Mouse (Mus musculus): ENCODE data around the gene Tmem131.
"Not testable (repeated sequence)": the region's sequence is repeated elsewhere in the genome, so short reads cannot be mapped to it uniquely, and the experiment has no call there.

The Tmem131 gene

DNA sequence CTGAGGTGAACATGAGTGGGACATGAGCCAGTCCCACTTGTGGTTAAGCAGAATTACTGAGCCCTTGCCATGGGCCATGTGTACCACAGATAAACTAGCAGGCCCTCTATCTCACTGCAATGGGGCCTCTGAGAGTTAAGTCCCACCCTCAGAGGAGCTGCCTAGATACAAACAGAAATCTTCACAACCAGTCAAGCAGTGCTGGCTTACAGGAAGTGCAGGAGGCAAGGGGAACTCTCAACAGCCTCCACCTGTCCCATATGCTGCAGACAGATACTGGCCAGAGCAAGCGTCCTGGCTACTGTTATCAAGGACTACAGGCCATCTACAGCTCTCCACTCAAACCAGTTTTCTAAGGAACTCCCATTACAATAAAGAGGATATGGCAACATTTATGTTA lies 23.7 kb downstream of the Tmem131 start:
- DNase-seq (ENCODE audit: low spot score in 2 of 2) = no peak

DNA sequence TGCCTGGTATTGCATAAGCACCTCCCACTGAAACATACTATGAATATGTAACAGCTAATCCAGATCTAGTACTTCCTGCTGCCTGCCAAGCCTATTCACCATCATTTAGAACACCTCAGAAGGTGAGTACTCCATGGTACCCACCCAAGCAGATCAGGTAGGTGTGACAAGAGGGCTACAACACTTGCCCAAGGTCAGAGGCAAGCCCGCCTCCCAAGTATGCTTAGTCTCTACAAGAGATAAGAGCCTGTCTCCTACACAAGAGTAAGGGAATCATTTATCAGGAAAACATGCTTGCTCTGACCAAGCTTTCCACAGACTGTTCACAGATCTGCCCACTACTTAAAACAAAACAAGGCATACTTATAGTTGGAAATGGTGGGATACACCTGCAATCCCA lies 26.0 kb downstream of the Tmem131 start:
- DNase-seq (ENCODE audit: low spot score in 2 of 2) = no peak

DNA sequence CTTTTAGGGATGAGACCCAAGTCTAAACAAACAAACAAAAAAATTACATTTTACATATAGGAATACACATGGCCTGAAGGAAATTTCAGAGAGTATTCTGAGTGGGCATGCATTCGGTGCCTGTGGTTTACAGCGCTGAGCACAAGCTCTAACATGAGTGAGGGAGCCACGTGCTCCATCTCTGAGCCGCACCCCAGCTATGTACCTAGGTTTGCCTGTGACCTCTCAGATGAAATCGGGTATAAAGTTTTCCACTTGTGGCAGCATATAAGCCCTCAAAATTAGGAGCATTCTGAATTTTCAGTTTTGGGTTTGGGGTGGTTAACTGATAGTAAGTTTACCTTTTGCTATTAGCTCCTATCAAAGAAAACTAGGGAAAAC lies 28.3 kb downstream of the Tmem131 start:
- no peak for DNase-seq (ENCODE audit: low spot score in 2 of 2)

DNA sequence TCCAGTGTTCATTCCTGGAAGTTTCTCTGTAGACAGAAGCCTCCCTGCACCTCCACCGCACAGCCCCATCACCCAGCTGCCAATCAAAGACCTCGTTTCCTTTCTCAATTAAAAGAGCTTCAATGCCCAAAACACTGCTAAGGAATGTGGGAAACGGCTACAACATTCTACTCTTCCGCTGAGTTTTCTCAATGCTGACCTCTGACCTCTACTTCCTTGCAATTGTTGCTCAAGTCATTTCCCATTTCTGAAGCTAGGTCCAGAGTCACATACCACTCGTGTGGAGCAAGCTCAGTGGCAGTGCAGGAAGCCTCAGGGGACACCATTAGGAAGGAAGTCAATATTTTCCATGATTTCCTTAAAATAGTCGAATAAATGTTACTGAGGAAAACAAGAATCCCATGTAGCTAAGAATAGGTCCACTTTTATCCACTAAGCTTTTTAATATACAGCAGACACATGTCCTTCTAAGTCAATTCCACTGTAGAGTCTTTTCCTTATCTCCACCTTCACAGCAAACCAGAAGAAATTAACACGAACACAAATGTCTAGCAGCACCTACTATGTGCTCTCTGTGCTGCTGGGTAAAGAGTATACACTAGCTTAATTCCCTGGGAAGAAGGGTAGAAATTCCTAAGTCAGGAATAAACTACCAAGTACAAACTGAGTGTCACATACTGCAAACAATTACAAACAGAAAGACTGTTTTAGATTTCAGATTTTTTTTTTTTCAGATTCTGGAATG lies 28.8 kb downstream of the Tmem131 start:
- DNase-seq (ENCODE audit: low spot score in 2 of 2) = no peak

DNA sequence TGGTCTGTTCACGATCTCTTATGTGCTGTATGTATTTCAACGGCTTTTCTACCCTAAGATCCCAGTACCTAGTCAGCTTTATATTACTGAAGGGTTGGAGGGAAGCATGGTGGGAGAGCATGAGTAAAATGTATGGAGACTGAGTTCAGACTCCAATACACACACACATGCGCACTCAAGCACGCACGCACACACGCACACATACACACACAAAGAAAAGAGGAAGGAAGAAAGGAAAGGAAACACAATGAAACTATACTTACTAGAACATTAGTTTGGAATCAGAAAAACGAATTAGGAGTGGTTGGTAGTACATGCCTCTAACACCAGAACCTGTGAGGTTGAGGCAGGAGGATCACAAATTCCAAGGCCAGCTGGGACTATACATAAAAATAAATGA lies 29.7 kb downstream of the Tmem131 start:
- DNase-seq (ENCODE audit: low spot score in 2 of 2) = no peak

DNA sequence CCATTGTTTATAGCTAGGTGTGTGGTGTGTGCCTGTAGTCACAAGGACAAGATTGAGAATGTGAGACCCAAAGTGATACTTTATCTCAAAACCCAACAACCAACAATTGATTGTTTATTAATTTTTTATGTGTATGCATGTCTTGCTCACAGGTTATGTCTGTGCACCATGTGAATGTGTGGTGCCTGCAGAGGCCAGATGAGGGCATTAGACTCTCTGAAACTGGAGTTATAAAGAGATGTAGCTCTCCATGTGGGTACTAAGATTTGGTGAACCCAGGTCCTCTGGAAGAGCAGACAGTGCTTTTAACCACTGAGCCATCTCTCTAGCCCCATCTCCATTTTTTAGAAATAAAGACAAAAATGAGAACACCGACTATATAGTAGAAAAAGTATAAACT lies 31.2 kb downstream of the Tmem131 start:
- no peak for DNase-seq (ENCODE audit: low spot score in 2 of 2)

DNA sequence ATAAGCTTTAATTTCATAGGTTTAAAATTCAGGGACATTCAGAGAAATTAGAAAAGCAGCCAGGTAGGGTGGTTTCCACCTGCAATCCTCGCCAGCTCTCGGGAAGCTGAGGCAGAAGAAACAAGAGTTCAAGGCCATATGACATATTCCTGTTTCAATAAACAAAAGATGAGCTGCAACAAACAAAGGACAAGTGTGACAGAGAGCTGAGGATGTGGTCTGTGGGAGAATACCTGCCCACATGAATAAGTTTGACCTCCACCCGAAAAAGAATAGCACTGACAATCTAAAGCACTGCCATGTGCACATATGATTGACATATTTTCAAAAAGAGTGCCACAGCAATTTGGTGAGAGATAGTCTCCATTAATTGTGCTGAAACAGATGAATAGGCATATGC lies 31.9 kb downstream of the Tmem131 start:
- DNase-seq (ENCODE audit: low spot score in 2 of 2) = no peak

DNA sequence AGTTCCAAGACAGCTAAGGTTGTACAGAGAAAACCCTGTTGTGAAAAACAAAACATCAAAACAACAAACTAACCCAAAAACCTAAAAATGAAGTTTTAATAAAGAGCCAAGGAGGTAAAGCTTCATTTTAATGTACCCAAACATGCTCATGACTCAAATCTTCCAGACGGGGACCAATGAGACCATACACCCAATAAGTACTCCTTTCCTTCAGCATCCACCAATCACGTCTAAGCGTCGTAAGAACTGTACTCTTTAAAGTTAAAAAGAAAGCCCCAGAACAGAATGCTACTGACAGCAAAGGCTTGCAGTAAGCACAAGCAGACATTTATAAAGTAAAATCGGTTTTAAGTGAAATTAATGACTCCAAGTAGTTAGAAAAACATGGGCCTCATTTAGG lies 33.1 kb downstream of the Tmem131 start:
- DNase-seq (ENCODE audit: low spot score in 2 of 2) = no peak

DNA sequence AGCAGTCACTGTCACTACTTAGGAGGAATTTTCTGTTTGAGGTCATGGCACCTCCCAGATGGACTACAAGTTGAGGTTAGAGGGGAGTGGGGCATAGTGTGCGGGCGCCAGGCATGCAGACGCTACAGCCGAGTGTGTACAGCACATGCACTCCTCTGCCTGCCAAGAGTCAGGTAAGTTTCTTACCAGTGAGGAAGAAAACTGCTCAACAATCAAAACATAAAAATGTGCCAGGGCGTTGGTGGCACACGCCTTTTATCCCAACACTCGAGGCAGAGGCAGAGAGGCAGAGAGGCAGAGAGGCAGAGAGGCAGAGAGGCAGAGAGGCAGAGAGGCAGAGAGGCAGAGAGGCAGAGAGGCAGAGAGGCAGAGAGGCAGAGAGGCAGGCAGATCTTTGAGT lies 33.5 kb downstream of the Tmem131 start:
- not testable (repeated sequence) for DNase-seq (ENCODE audit: low spot score in 2 of 2)

DNA sequence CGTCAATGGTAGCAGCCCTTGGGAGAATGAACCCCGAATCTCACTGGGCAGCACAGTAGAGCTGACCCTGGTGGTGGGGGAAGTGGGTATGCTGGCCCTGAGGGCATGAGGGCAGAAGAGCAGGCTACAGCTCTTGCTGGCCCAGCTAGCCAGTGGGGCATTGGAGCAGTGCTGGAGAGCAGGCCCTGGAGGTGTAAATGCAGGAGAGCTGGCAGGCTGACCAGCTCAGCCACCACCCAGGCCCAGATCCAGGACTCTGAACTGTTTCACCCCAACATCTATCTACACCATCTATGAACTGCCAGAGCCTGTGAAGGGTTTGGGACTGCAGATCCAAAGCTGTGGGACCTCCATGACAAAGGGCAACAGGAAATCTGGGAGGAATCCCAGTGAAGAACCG lies 38.2 kb downstream of the Tmem131 start:
- no peak for DNase-seq (ENCODE audit: low spot score in 2 of 2)

DNA sequence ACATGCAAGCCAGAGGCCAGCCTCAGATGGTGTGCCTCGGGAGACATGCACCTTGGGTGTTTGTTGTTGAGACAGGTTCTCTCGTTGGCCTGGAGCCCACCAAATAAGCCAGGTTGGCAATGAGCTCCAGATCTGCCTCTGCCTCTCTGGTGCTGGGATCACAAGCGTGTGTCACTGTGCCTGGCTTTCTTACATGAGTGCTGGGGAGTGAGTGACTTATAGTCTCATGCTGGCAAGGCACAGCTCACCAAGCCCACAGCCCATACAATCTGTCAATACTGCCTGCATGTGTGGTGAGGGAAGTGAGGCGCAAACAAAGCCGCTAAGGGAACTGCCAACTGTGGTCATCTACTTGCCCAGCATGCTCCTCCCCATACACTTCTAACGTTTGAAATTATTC lies 39.0 kb downstream of the Tmem131 start:
- DNase-seq (ENCODE audit: low spot score in 2 of 2) = no peak

DNA sequence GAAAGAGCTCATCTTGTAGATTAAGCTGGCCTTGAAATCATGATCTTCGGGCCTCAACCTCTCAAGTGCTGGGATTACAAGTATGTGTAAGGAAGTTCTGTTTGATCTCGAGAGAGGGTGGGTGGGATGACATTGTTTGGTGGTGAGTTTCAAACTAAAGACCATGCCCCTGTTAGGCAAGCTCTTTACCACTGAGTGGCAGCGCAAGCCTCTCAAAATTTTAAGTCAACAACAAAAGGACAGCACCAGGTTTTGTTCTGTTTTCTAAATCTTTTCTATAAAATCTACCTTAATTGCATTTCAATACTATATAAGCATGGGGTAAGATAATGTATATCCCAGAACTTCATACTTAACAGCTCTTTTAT lies 39.4 kb downstream of the Tmem131 start:
- no peak for DNase-seq (ENCODE audit: low spot score in 2 of 2)

DNA sequence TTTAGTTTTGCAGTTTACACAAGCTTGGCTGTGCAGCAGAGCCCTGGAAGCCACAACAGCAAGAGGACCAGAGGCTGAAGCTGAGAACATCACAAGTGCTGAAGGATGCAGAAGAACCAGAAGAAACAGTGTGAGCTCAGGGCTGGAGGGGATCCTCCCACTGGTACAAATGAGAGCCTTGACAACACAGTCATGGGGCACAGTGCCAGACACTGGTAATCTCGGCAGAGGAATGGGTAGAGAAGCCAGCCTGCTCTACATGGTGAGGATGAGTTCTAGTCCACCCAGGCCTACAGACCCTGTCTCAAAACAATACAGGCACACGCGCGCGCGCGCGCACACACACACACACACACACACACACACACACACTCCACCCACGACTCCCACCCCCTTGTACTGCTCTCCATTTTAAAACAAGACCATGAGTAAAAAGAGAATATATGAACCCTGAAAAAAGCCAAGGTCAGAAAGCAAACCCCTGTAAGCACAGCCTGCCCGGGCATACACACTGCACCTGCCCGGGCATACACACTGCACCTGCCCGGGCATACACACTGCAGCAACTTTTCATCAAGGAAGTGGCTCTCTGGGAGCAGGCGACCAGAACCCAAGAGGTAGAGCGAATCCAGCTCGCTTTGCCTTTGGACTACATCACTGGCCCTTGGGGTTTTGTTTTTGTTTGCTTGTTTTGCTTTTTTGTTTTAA lies 39.9 kb downstream of the Tmem131 start:
- DNase-seq (ENCODE audit: low spot score in 2 of 2) = no peak

DNA sequence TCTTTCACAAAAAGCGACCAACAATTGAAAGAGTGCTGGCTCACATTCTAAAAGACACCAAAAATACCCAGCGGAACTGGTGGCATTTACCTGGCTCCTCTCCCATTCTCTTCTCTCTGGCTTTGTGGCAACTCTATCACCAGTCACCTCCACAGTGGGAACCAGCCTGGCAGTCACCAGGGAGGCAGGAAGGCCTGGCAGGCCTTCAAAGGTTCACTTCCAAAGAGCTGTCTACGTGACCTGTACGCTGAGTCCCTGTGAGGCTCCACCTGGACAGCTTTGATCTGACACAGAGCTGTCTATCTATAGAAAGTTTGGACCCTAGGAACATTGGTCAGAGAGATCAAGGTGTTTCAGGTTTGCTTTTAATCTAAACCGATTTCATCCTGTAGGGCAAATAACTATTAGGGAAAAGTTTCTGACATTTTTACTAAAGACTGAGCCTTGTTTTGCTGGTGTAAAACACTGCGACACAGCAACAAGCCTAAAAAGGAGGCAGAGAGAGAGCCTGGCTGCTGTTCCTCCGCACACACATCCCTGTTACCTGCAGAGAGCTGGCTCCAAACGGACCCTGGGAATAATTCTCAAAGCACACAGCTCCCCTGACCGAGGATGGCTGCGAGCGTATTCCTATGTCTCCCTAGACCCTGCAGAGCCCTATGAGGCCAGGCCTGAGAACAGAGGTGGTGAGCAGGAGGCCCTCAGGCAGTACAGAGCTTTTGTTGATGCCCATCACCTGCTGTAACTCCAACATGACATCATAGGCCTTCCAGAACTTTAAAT lies 40.7 kb downstream of the Tmem131 start:
- DNase-seq (ENCODE audit: low spot score in 2 of 2) = no peak

DNA sequence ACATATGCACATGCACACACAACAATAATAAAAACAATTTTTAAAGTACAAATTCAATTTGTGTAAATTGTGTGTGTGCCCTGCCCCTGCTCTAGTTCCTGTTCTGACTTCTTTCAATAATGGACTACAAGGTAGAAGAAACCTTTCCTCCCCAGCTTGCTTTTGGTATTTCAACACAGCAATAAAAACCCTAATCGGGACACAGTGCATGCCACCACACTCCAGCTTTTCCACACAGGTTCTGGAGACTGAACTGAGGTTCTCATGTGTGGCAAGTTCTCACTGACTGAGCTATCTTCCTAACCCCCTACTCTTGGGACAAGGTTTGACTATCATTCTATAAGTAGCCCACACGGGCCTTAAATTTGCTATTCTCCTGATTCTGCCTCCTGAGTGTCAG lies 43.8 kb downstream of the Tmem131 start:
- no peak for DNase-seq (ENCODE audit: low spot score in 2 of 2)

DNA sequence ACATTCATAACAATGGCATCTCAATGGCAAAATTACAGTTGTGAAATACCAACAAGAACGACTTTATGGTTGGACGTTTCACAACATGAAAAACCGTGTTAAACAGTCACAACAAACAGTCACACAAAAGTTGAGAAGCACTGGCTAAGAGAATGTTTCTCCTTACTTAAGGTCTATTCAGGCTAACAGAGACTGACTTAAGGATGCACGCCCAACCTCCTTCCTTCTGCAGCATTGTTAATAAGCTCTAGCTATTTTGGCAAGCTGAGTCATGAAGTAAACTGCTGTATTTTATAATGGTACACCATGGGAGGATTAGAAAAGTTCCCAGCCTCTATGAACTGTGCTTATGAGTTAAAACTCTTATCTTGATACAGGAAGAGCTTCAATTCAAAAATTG lies 47.0 kb downstream of the Tmem131 start:
- DNase-seq (ENCODE audit: low spot score in 2 of 2) = no peak

DNA sequence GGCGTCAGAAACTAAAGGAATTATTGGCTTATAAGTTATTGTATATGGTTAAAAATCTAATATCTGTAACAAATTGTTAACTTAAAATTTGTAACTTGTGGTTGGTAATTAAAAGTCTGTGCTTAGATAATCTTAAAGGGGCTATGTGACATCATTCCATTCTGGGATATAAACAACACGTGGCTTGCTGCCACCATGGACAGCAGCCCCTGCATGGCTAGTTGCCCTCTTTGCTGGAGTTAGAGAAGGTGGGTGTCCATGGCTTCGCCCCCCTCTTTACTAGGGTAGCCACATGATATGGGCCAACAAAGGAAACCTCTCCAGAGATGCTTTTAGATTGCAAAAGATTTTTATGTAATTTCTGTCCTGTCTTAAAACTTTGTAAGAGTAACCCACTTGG lies 48.0 kb downstream of the Tmem131 start:
- DNase-seq (ENCODE audit: low spot score in 2 of 2) = no peak

DNA sequence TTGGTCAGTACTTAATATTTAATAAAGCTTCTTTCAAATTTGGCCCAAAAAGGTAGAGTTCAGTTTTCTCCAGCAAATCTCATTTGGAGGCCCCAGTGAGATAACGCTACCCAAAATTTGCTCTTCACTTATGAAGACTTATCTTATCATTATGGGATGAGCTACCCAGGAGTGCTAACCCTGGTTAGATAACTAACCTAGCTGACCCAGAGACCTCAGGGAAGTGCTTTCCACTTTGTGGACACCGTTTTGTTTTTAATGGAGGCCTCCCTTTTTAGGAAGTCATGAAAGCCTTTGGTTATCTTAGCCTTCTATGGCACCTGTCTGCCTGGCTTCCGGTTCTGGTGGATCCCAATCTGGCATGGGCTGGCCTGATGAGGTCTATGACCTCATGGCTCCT lies 49.3 kb downstream of the Tmem131 start:
- DNase-seq (ENCODE audit: low spot score in 2 of 2) = no peak

DNA sequence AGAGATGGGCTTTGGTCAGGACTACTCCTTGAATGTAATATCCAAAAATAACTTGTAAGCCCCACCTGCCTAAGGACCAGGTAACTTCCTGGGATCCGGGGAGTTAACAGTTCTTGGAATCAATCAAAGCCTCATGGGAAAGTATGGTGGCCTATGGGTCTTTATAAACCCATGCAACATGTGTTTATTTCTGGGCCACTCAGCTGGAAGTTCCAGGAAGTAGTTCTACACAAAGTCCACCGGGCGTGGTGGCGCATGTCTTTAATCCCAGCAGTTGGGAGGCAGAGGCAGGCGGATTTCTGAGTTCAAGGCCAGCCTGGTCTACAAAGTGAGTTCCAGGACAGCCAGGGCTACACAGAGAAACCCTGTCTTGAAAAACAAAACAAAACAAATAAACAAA lies 49.7 kb downstream of the Tmem131 start:
- DNase-seq (ENCODE audit: low spot score in 2 of 2) = not testable (repeated sequence)

DNA sequence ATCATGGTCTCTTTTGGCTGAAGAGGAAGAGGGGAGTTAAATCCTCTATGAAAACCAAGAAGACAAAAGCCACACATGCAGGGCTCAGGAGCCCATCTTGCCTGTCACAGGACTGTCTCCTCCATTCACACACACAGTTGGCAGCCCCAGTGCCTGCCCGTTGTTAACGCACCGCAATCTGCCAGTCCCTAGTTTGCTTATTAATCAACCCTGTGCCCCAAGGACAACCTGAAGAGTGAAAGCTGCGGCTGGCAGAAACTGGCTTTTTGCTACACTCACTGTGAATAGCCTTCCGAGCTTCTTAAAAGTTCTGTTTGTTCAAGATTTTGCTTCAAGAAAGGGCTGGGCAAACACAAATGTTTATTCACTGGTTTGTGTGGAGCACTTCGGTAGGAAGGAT lies 50.3 kb downstream of the Tmem131 start:
- DNase-seq (ENCODE audit: low spot score in 2 of 2) = no peak

DNA sequence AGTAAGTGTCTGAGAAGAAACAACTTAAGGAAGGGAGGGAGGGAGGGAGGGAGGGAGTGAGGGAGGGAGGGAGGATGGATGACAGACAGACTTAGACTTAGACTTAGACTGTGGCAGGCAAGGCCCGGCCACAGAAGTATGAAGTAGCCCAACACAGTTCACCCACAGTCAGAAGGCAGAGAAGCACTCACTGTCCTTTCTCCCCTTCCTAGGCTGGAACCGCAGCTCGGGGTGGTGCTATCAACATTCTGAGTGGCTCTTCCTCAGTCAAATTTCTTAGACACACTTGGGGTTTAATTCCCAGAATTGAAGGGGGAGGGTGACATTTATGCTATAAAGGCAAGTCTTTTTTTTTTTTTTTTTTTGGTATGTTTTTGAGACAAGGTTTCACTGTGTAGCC lies 51.0 kb downstream of the Tmem131 start:
- no peak for DNase-seq (ENCODE audit: low spot score in 2 of 2)

DNA sequence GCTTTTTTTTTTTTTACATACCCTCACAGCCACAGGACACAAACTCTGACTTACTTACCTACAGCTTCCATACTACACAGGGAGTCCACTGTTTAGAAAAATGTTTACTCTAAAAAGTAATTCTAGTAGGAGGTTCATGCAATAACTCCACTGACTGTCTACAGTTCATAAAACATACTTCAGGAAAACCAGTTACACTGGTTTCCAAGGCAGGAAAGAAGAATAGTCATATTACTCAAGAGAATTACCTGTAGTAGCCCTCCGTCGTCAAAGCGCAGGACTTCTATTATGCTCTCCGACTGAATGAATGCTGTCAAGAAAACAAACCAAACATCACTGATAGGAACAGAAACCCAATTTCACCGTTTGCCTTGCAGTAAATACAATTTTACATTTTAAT lies 54.5 kb downstream of the Tmem131 start:
- no peak for DNase-seq (ENCODE audit: low spot score in 2 of 2)

DNA sequence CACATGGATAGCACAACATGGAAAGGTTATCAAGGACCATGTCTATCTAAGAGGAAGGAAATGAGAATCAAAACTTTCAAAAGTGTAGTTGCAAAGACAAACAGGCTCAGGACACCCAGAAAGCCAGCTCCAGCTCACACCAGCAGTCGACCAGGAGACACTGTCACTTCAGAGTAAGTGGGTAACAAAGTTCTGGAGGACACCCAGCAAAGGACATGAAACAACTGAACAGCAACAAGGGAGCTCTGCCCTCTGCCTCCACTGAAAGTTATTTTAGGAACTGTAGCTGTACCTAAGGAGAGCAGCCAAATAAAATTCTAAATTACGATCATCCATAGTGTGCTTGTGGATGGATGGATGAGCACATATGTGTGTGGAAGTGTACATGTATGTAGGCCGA lies 56.3 kb downstream of the Tmem131 start:
- no peak for DNase-seq (ENCODE audit: low spot score in 2 of 2)

All from urinary bladder, postnatal 4 days (tissue).